Mouse (Mus musculus) hindbrain, postnatal 0 days (tissue): ENCODE results near the gene Ntn3. TPM values are rescaled to one million over a fixed set of nuclear protein-coding genes. Genes with fewer than 3 reads are reported as not detected.

Experiments
- ATAC-seq: fragments of 200-750 bp; cut with Nextera tagmentation; 2 replicates; pipeline ENCODE4 v1.8.0; 2017; ENCODE audit warnings: mild to moderate bottlenecking, moderate TSS enrichment, moderate library complexity
- DNase-seq: peaks from one replicate; pipeline ENCODE4 v3.0.0-alpha.2; 2015; ENCODE audit warnings: low spot score
- H3K27ac ChIP-seq: fragments of 300-500 bp; sonication (generic); 2 replicates; pipeline ENCODE4 v1.5.1; 2014; ENCODE audit warnings: mild to moderate bottlenecking
- H3K27me3 ChIP-seq: fragments of 300-500 bp; sonication (generic); 2 replicates; pipeline ENCODE4 v1.6.1; 2014; ENCODE audit warnings: low read length, mixed read lengths; ENCODE audit not compliant: insufficient read depth
- H3K36me3 ChIP-seq: fragments of 300-500 bp; sonication (generic); 2 replicates; pipeline ENCODE4 v1.6.1; 2014; ENCODE audit warnings: low read length, mixed read lengths; ENCODE audit not compliant: insufficient read depth
- H3K4me1 ChIP-seq: fragments of 300-500 bp; sonication (generic); 2 replicates; pipeline ENCODE4 v1.6.1; 2014; ENCODE audit warnings: antibody characterized with exemption, low read length, mixed read lengths; ENCODE audit not compliant: insufficient read depth
- H3K4me2 ChIP-seq: fragments of 300-500 bp; sonication (generic); 2 replicates; pipeline ENCODE4 v1.6.1; 2014; ENCODE audit warnings: low read depth, mild to moderate bottlenecking, low read length, moderate library complexity, mixed read lengths
- H3K4me3 ChIP-seq: fragments of 300-500 bp; sonication (generic); 2 replicates; pipeline ENCODE4 v1.5.1; 2014; ENCODE audit warnings: low read length
- H3K9ac ChIP-seq: fragments of 300-500 bp; sonication (generic); replicated peaks from 2 replicates; pipeline ENCODE4 v1.6.1; 2014; ENCODE audit warnings: mild to moderate bottlenecking, low read length, moderate library complexity, mixed read lengths
- H3K9me3 ChIP-seq: fragments of 300-500 bp; sonication (generic); 2 replicates; pipeline ENCODE4 v1.6.1; 2016; ENCODE audit warnings: low read length, mixed read lengths
- CTCF ChIP-seq: IDR thresholded peaks from 2 replicates; pipeline ENCODE4 v1.5.1; 2016; ENCODE audit warnings: antibody characterized with exemption, control low read depth, low read depth
- WGBS: fragments of 180-500 bp; shearing (Covaris S2); extraction: QIAGEN DNeasy Blood & Tissue Kit; methylation state at CpG from one replicate; pipeline ENCODE4 v1.1.7; 2014; 5-methylcytosine and 5-hydroxymethylcytosine counted together
- polyA plus RNA-seq: library from polyadenylated mRNA; unstranded; fragments of >200 nt; fragmentation: Nextera tagmentation; extraction: Ambion mirVana; gene quantifications from 2 replicates; pipeline ENCODE4 v1.2.1, GENCODE M21; 2015
- total RNA-seq: library from RNA; depleted of rRNA; stranded (reverse); fragments of >200 nt; gene quantifications from 2 replicates; pipeline ENCODE4 v1.2.3, GENCODE M21; 2014

Ntn3 gene
- total and polyA plus RNA-seq, 2 experiments from 2014 or later, result 4.3 to 26.9 TPM

DNA sequence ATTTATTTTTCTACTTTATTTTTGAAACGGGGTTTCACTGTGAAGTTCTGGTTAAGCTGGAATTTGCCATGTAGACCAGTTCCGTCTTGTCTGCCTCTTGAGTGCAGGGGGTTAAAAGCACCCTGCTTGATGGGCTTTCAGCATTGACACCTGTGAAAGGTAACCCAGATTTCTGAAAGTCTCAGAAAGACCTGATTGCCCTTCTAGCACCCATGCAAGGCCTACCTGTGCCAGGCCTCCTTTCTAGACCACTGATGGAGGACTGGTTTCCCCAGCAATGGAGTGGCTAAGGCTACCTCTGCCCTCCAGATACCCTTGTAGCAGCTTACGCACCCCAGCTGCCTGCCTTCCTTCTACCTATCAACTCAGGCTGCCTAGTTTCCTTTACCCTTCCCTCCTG lies 39.2 kb downstream of the Ntn3 start:
- Histone ChIP-seq H3K4me3 (peak overlapping the region; percentile 57), H3K27me3 (no peaks in the 10 kb centered on the region), H3K4me1 (peaks cover 14% of the 10 kb centered on the region), H3K9ac (peak overlapping the region; percentile 85), H3K27ac (peak overlapping the region; percentile 100), H3K36me3 (peaks cover 3% of the 10 kb centered on the region; the same call in 1 of the 2 replicates), H3K4me2 (peak overlapping the region; percentile 78), H3K9me3 (no peaks in the 10 kb centered on the region)
- DNase-seq (no peak), ATAC-seq (no peak)
- no peak for TF ChIP-seq CTCF
- 54% methylated on average over 3 of the region's 3 CpGs for WGBS

GRCm38 (mm10) chr17:24169317-24170065 lies 39.8 kb downstream of the Ntn3 start, which contains the start of gene Atp6v0c:
Gene Atp6v0c (minus strand): TSS chr17:24169702.
- ATAC-seq (peak; percentile 91), DNase-seq (peak; percentile 98)
- peak within 1 kb of the TSS; percentile 78 for H3K4me2 ChIP-seq
- peak within 1 kb of the TSS; percentile 100 for H3K27ac ChIP-seq
- peaks cover 14% of the 10 kb centered on the region for H3K4me1 ChIP-seq
- peak within 1 kb of the TSS; percentile 57 for H3K4me3 ChIP-seq
- no peaks in the 10 kb centered on the region for H3K27me3 ChIP-seq
- peak; percentile 52 for TF ChIP-seq CTCF
- under 1% methylated on average over 58 of the region's 58 CpGs for WGBS
- no peaks in the 10 kb centered on the region for H3K9me3 ChIP-seq
- peak within 1 kb of the TSS; percentile 85 for H3K9ac ChIP-seq
- peaks cover 3% of the 10 kb centered on the region; the same call in 1 of the 2 replicates for H3K36me3 ChIP-seq

DNA sequence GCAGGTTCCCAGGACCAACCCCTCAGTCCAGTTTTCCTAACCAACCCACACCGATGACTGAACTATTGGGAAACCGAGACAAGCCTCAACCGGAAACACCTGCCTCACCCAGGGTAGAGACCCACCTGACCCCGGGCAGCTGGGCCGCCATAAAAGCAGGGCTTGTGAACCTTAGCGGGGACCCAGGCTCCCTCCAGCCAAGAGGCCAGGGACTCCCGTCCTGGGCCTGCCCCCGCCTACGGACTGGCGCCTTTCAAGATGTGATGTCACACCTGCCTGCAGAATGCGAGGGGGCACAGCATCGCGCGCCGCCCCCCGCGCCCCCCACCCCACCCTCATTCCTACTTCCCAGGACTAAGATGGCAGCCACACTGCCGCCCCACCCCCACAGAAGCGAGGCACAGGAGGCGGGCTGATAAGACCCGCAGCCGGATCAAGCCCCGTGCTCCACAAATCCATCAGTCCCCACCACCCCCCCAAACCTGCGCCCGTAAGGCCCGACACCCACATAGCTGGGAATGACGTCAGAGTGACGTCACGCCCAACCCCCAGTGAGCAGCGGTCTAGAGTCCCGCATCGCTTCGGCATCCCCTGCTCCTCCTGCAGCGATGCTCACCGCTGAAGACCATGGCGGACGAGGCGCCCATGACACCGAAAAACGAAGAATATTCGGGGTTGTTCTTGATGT lies 40.6 kb downstream of the Ntn3 start:
- Histone ChIP-seq H3K4me1 (peaks cover 14% of the 10 kb centered on the region), H3K9me3 (no peaks in the 10 kb centered on the region), H3K4me2 (peak overlapping the region; percentile 78), H3K27me3 (no peaks in the 10 kb centered on the region), H3K27ac (peak overlapping the region; percentile 100), H3K36me3 (peaks cover 3% of the 10 kb centered on the region; the same call in 1 of the 2 replicates), H3K9ac (peak overlapping the region; percentile 85), H3K4me3 (peak overlapping the region; percentile 57)
- peak; percentile 76 for DNase-seq
- no peak for TF ChIP-seq CTCF
- peak; percentile 55 for ATAC-seq
- WGBS, result under 1% methylated on average over 36 of the region's 41 CpGs

DNA sequence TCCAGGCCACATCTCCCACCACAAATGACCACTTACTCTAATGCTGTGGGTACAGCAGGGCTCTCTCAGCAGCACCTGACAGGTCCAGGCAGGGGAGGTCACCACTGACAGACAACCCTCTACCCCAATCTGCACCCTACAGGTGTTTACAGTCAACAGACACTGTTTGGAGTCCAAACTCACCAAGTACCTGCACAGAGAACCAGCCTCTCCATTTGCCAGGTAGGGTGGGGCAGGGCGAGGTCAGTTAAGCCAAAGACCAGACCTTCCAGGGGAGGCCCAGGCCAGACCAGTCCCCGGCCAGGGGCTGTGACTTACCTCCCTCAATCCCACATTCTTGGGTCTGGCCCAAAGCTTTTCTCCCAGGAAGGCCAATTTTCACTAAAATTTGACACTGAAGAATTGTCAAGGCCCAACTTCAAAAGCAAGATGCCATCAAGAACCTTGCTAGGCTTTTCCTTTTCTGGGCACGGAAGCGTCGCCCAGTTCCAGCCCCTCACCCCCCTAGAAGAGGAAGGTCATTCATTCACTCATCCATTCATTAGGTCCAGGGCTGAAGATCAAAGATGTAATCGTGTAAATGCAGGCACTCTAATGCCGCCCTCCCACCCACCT lies 41.3 kb downstream of the Ntn3 start:
- Histone ChIP-seq H3K4me3 (peak overlapping the region; percentile 57), H3K27me3 (no peaks in the 10 kb centered on the region), H3K27ac (peak overlapping the region; percentile 100), H3K36me3 (peaks cover 3% of the 10 kb centered on the region; the same call in 1 of the 2 replicates), H3K9me3 (no peaks in the 10 kb centered on the region), H3K9ac (peak overlapping the region; percentile 85), H3K4me2 (peak overlapping the region; percentile 78), H3K4me1 (peaks cover 14% of the 10 kb centered on the region)
- 53% methylated on average over 7 of the region's 7 CpGs for WGBS
- DNase-seq (no peak), ATAC-seq (no peak)
- TF ChIP-seq CTCF, result no peak

- TF ChIP-seq CTCF, result no peak
- H3K4me2 ChIP-seq, result peak overlapping the region; percentile 78
- H3K4me1 ChIP-seq, result peaks cover 19% of the 10 kb centered on the region
- DNase-seq (no peak), ATAC-seq (no peak)
- H3K36me3 ChIP-seq, result peaks cover 3% of the 10 kb centered on the region; the same call in 1 of the 2 replicates
- peak overlapping the region; percentile 85; the same call in 1 of the 2 replicates for H3K9ac ChIP-seq
- H3K4me3 ChIP-seq, result no peak overlapping the region; the same call in 1 of the 2 replicates
- WGBS, result 77% methylated on average over 6 of the region's 6 CpGs
- H3K9me3 ChIP-seq, result no peaks in the 10 kb centered on the region
- no peaks in the 10 kb centered on the region for H3K27me3 ChIP-seq
- no peak overlapping the region for H3K27ac ChIP-seq
Measured at GRCm38 (mm10) chr17:24167120-24167519, 42.2 kb downstream of the Ntn3 start.

DNA sequence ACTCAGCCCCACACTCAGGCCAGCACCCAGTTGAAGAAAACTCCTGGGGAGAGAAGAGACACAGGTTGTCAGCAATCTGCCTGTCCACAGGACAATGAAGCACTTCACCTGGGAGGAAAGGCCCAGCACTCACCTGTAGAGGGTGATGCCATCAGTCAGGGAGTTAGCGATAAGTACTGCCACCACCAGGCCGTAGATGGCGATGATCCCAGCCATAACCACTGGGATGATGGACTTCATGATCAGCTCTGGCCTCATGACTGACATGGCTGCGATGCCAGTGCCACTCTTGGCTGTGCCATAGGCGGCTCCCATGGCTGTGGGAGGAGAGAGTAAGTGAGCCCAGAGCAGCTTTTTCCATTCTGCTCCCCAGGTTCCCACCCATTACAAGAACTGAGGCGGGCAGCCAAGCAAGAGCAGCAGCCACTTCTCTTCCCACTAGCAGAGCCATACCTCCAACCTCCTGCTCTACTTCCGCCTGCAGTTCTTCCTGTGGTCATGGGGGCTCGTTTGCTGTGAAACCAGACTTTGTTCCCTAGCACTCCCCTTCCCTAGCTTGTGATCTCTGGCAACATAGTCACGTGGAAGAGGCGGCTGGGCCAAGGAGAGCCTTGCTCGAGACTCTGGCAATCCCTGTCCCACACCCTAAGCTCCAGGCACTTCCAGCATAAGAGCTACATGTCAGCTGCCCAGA lies 44.6 kb downstream of the Ntn3 start:
- Histone ChIP-seq H3K36me3 (peaks cover 3% of the 10 kb centered on the region; the same call in 1 of the 2 replicates), H3K9ac (no peak overlapping the region), H3K4me2 (no peak overlapping the region), H3K27ac (no peak overlapping the region), H3K4me1 (peaks cover 14% of the 10 kb centered on the region), H3K27me3 (no peaks in the 10 kb centered on the region), H3K4me3 (no peak overlapping the region), H3K9me3 (no peaks in the 10 kb centered on the region)
- peak; percentile 35; the same call in 1 of the 2 replicates for TF ChIP-seq CTCF
- WGBS, result 85% methylated on average over 11 of the region's 11 CpGs
- DNase-seq, result no peak
- no peak for ATAC-seq
